ENCODE assay signal across 28 mouse cellular contexts in genomic region chr11:69501555-69501954, GRCm38 (mm10). TPM values are rescaled to one million over a fixed set of nuclear protein-coding genes. Genes with fewer than 3 reads are reported as not detected.
DNase-seq lines count a peak whose midpoint lies in the region; ATAC-seq lines count a peak whose summit lies in the region.
"Had no signal": no experiment of that assay in that cellular context is flagged by ENCODE, and none has a peak within 500 bp of the region (broad histone marks: within the 10 kb centered on the region; RNA-seq: fewer than 3 reads in every experiment).

No protein-coding gene starts in this region.

- peak overlapping the region; percentile 47 for H3K4me2 ChIP-seq in heart, embryonic 16.5 days (ENCODE audit: low read depth, low read length)
- H3K4me2 ChIP-seq in lung, embryonic 15.5 days = peak overlapping the region; percentile 45
- H3K4me2 ChIP-seq: embryonic facial prominence, embryonic 12.5 days; hindbrain, embryonic 14.5 days; limb, embryonic 12.5 days; liver, embryonic 11.5 days; neural tube, embryonic 12.5 days had no signal

- peaks cover 29% of the 10 kb centered on the region for H3K4me1 ChIP-seq in heart, embryonic 10.5 days
- peaks cover 14% of the 10 kb centered on the region for H3K4me1 ChIP-seq in heart, embryonic 16.5 days (ENCODE audit: control insufficient read depth, insufficient read depth, low read length)
- H3K4me1 ChIP-seq in lung, embryonic 15.5 days = peaks cover 21% of the 10 kb centered on the region
- H3K4me1 ChIP-seq in embryonic facial prominence, embryonic 10.5 days = peaks cover 23% of the 10 kb centered on the region
- H3K4me1 ChIP-seq: megakaryocyte, embryonic 14.5 days; neural tube, embryonic 12.5 days had no signal

- no peaks in the 10 kb centered on the region for H3K9me3 ChIP-seq in heart, embryonic 10.5 days
- no peaks in the 10 kb centered on the region for H3K9me3 ChIP-seq in heart, embryonic 16.5 days (replicated peaks; ENCODE audit: control insufficient read depth, low read length)
- no peaks in the 10 kb centered on the region for H3K9me3 ChIP-seq in lung, embryonic 15.5 days
- no peaks in the 10 kb centered on the region for H3K9me3 ChIP-seq in embryonic facial prominence, embryonic 10.5 days
- H3K9me3 ChIP-seq: embryonic facial prominence, embryonic 12.5 days; limb, embryonic 12.5 days; megakaryocyte, embryonic 14.5 days; neural tube, embryonic 12.5 days had no signal

- H3K4me3 ChIP-seq in heart, embryonic 10.5 days = peak overlapping the region; percentile 18
- H3K4me3 ChIP-seq in heart, embryonic 16.5 days (ENCODE audit: low read length) = 0 out of 2 replicates have a peak overlapping the region, but pooled peaks have one; percentile 2
- H3K4me3 ChIP-seq in lung, embryonic 15.5 days = peak overlapping the region; percentile 15
- H3K4me3 ChIP-seq in embryonic facial prominence, embryonic 10.5 days = no peak overlapping the region
- H3K4me3 ChIP-seq: embryonic facial prominence, embryonic 12.5 days; limb, embryonic 12.5 days; megakaryocyte, embryonic 14.5 days; neural tube, embryonic 12.5 days had no signal

- intact Hi-C loops in heart, postnatal 25 days (cut with DNase I) = loop anchor here (5.0 kb wide), 1 partner anchor 49 kb away; no protein-coding TSS in a partner anchor

- DNase-seq in heart, embryonic 10.5 days (ENCODE audit: low spot score) = no peak
- DNase-seq in heart, postnatal 25 days (ENCODE audit: low spot score) = no peak
- DNase-seq in heart, postnatal 4 days = no peak
- no peak for DNase-seq in lung, adult 18-20 months
- DNase-seq in embryonic facial prominence, embryonic 10.5 days (ENCODE audit: low spot score) = no peak
- DNase-seq: adrenal gland, adult 8-10 months; cerebellum, adult 18-20 months; cerebellum, postnatal 14 days; forebrain, postnatal 0 days; gastrocnemius, postnatal 25 days; kidney, postnatal 4 days; liver, postnatal 0 days; midbrain, embryonic 14.5 days; retina, postnatal 1 day; right cerebral cortex, postnatal 25 days; spleen, adult 18-20 months; thymus, adult 18-20 months; thymus, postnatal 36 days had no signal

- H3K27me3 ChIP-seq in heart, embryonic 10.5 days (ENCODE audit: insufficient read depth, poor library complexity, severe bottlenecking) = no peaks in the 10 kb centered on the region
- H3K27me3 ChIP-seq in heart, embryonic 16.5 days (ENCODE audit: control insufficient read depth, insufficient read depth, low read length) = no peaks in the 10 kb centered on the region
- H3K27me3 ChIP-seq in lung, embryonic 15.5 days = no peaks in the 10 kb centered on the region
- no peaks in the 10 kb centered on the region for H3K27me3 ChIP-seq in embryonic facial prominence, embryonic 10.5 days (replicated peaks; ENCODE audit: low read depth, poor library complexity, severe bottlenecking)
- H3K27me3 ChIP-seq: embryonic facial prominence, embryonic 12.5 days; limb, embryonic 12.5 days; neural tube, embryonic 12.5 days had no signal

- ATAC-seq in heart, embryonic 16.5 days (replicated peaks; ENCODE audit: extremely low read depth, insufficient read depth, low FRiP score) = no peak
- no peak for ATAC-seq in lung, embryonic 15.5 days (ENCODE audit: borderline replicate concordance, extremely low read depth, low FRiP score, low TSS enrichment)
- ATAC-seq: activated CD4-positive, CD25-positive, alpha-beta regulatory T cell, adult 4 months; forebrain, postnatal 0 days; inflammation-experienced regulatory T-cells, adult 6 months; liver, postnatal 0 days had no signal

- WGBS in heart, embryonic 10.5 days = 47% methylated on average over 9 of the region's 9 CpGs
- WGBS in heart, embryonic 16.5 days = 38% methylated on average over 9 of the region's 9 CpGs
- WGBS in lung, embryonic 15.5 days = 10% methylated on average over 9 of the region's 9 CpGs
- WGBS in embryonic facial prominence, embryonic 10.5 days = 70% methylated on average over 9 of the region's 9 CpGs

- peak overlapping the region; percentile 47 for H3K27ac ChIP-seq in heart, embryonic 10.5 days
- H3K27ac ChIP-seq in heart, embryonic 16.5 days (ENCODE audit: low read length) = no peak overlapping the region
- no peak overlapping the region for H3K27ac ChIP-seq in lung, embryonic 15.5 days
- peak overlapping the region; percentile 55 for H3K27ac ChIP-seq in embryonic facial prominence, embryonic 10.5 days (replicated peaks)
- H3K27ac ChIP-seq: embryonic facial prominence, embryonic 12.5 days; hindbrain, embryonic 14.5 days; limb, embryonic 12.5 days; neural tube, embryonic 12.5 days had no signal

- H3K9ac ChIP-seq in heart, embryonic 16.5 days (ENCODE audit: low read length) = peak overlapping the region; percentile 41; the same call in 1 of the 2 replicates
- H3K9ac ChIP-seq in lung, embryonic 15.5 days = no peak overlapping the region
- H3K9ac ChIP-seq: embryonic facial prominence, embryonic 12.5 days; forebrain, postnatal 0 days; hindbrain, embryonic 14.5 days; limb, embryonic 12.5 days; liver, postnatal 0 days; neural tube, embryonic 12.5 days had no signal

- no peaks in the 10 kb centered on the region for H3K36me3 ChIP-seq in heart, embryonic 10.5 days
- H3K36me3 ChIP-seq in heart, embryonic 16.5 days (ENCODE audit: control insufficient read depth, insufficient read depth) = no peaks in the 10 kb centered on the region
- no peaks in the 10 kb centered on the region for H3K36me3 ChIP-seq in lung, embryonic 15.5 days
- no peaks in the 10 kb centered on the region for H3K36me3 ChIP-seq in embryonic facial prominence, embryonic 10.5 days (replicated peaks)
- H3K36me3 ChIP-seq: embryonic facial prominence, embryonic 12.5 days; limb, embryonic 12.5 days; neural tube, embryonic 12.5 days had no signal

RNA-seq across cellular contexts. Expression of gene Dnah2, which starts 47.4 kb away (rescaled TPM):
- 0.18 and 0.95 TPM in 2 replicates for polyA plus RNA-seq in heart, embryonic 10.5 days (2016; fragmentation: Nextera tagmentation; extraction: Ambion mirVana)
- total RNA-seq in heart, postnatal 25 days (2021) = under 1 TPM; 0.17 to 0.39 TPM
- 0.17 and 0.62 TPM in 2 replicates for polyA plus RNA-seq in heart, embryonic 16.5 days (2015; fragmentation: Nextera tagmentation; extraction: Ambion mirVana)
- under 1 TPM; 0.20 to 0.50 TPM for total RNA-seq in heart, postnatal 4 days (2021)
- polyA plus RNA-seq in lung, embryonic 15.5 days (2015; fragmentation: Nextera tagmentation; extraction: Ambion mirVana) = 1.1 and 1.2 TPM in 2 replicates
- 1.3 and 1.4 TPM in 2 replicates for polyA plus RNA-seq in embryonic facial prominence, embryonic 10.5 days (2016; fragmentation: Nextera tagmentation; extraction: Ambion mirVana)

RNA-seq across cellular contexts. Expression of gene Efnb3, which starts 58.5 kb away (rescaled TPM):
- polyA plus RNA-seq in heart, embryonic 10.5 days (2016; fragmentation: Nextera tagmentation; extraction: Ambion mirVana) = 61.0 and 89.9 TPM in 2 replicates
- total RNA-seq in heart, postnatal 25 days (2021) = 10 to 100 TPM; 64.1 to 71.6 TPM
- 49.9 and 57.0 TPM in 2 replicates for polyA plus RNA-seq in heart, embryonic 16.5 days (2015; fragmentation: Nextera tagmentation; extraction: Ambion mirVana)
- 100 to 1,000 TPM in 1 of 2 experiments, 10 to 100 TPM in 1; 98.5 to 117 TPM for total RNA-seq in heart, postnatal 4 days (2021)
- 8.5 and 8.8 TPM in 2 replicates for polyA plus RNA-seq in lung, embryonic 15.5 days (2015; fragmentation: Nextera tagmentation; extraction: Ambion mirVana)
- 29.5 and 29.8 TPM in 2 replicates for polyA plus RNA-seq in embryonic facial prominence, embryonic 10.5 days (2016; fragmentation: Nextera tagmentation; extraction: Ambion mirVana)

Comparison
In these comparisons a context has a peak if more than half of its experiments do, and no peak if none do; other contexts are left out.
1. H3K27ac ChIP-seq: peak in heart, embryonic 10.5 days (single experiment) and embryonic facial prominence, embryonic 10.5 days (single experiment); none in heart, embryonic 16.5 days (single experiment) and lung, embryonic 15.5 days (single experiment).